Mouse (Mus musculus) C2C12 (cell line): ENCODE measurements around the gene Gm21976.

Experiments used
- CTCF ChIP-seq: IDR thresholded peaks from one replicate; pipeline ENCODE4 v1.5.1; 2011; ENCODE audit not compliant: control insufficient read depth, insufficient read depth, insufficient read length
- MAX ChIP-seq: IDR thresholded peaks from one replicate; pipeline ENCODE4 v1.6.1; 2011; ENCODE audit warnings: mild to moderate bottlenecking, control low read depth

DNA sequence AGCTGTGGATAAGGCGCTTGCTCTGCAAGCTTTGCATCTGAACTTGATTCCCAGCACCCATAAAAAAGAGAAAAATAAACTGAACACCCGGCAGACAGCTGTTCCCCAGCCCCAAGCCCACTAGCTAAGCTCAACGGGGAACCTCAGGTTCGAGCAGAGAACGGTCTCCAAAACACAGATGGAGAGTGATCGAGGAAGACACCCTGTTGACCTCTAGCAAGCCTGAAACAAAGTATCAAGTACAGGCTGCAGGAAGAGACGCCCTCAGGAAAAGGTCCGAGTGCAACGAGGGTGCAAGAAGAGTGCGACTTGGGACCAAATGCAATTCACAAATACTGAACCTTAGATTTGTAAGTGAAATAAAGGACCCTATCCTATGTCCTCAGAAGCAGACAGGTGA, 30.1 kb upstream of the Gm21976 start:
- TF ChIP-seq CTCF: no peak
- TF ChIP-seq MAX: no peak
